Comparison of ENCODE assay signal across 17 mouse cellular contexts in genomic region chr7:58686997-58687396, GRCm38 (mm10).
"Had no signal": no experiment of that assay in that cellular context is flagged by ENCODE, and none has a peak within 500 bp of the region (broad histone marks: within the 10 kb centered on the region; RNA-seq: fewer than 3 reads in every experiment).

No protein-coding gene starts in this region.

- H3K4me1 ChIP-seq: limb, embryonic 10.5 days; liver, embryonic 12.5 days; liver, embryonic 15.5 days had no signal

- H3K27ac ChIP-seq: kidney, postnatal 0 days; layer of hippocampus, adult 2 months; limb, embryonic 10.5 days; limb, embryonic 13.5 days; liver, embryonic 12.5 days; liver, embryonic 15.5 days; macrophage; stomach, postnatal 0 days had no signal

- ATAC-seq: intestine, postnatal 0 days had no signal

- DNase-seq: kidney, adult 2 months; kidney, postnatal 25 days; layer of hippocampus, adult 9-11 months; midbrain, embryonic 14.5 days; right cerebral cortex, postnatal 14 days; right cerebral cortex, postnatal 4 days; thymus, adult 2 months had no signal

- H3K9me3 ChIP-seq: limb, embryonic 10.5 days; limb, embryonic 13.5 days; liver, embryonic 12.5 days; liver, embryonic 15.5 days had no signal

- H3K36me3 ChIP-seq: limb, embryonic 10.5 days; limb, embryonic 13.5 days; liver, embryonic 12.5 days; liver, embryonic 15.5 days had no signal

- H3K4me3 ChIP-seq: layer of hippocampus, adult 2 months; limb, embryonic 10.5 days; limb, embryonic 13.5 days; liver, embryonic 12.5 days; liver, embryonic 15.5 days had no signal

- H3K9ac ChIP-seq: limb, embryonic 13.5 days; liver, embryonic 12.5 days; liver, embryonic 15.5 days had no signal

- H3K4me2 ChIP-seq: limb, embryonic 13.5 days; liver, embryonic 12.5 days; liver, embryonic 15.5 days; midbrain, embryonic 11.5 days had no signal

- H3K27me3 ChIP-seq: limb, embryonic 13.5 days; liver, embryonic 12.5 days; liver, embryonic 15.5 days had no signal
